Mouse (Mus musculus) small intestine, adult 2 months (tissue): ENCODE measurements at regions not wholly inside any gene's neighbourhood (a gene's known extent, or its start where the extent isn't known, plus 50 kb on each side); places are given as distances from the start of the nearest gene placed in this dataset.

Source experiments
- CTCF ChIP-seq: fragments of 200-500 bp; IDR thresholded peaks from 2 replicates; pipeline ENCODE4 v1.5.1; 2012; ENCODE audit warnings: low read depth, mild to moderate bottlenecking, control low read depth, inconsistent platforms, low read length, moderate library complexity, mixed read lengths; ENCODE audit not compliant: insufficient replicate concordance, insufficient read length; ENCODE audit errors: extremely low read depth
- POLR2A ChIP-seq: fragments of 200-500 bp; IDR thresholded peaks from 2 replicates; pipeline ENCODE4 v1.6.1; 2012; ENCODE audit warnings: low read depth, mild to moderate bottlenecking, control low read depth, inconsistent platforms, low read length, moderate library complexity

- no peak for TF ChIP-seq CTCF
- TF ChIP-seq POLR2A, result no peak
These were observed 186.5 kb upstream of the Mkln1 start for GRCm38 (mm10) chr6:31212080-31212479.
